Mouse (Mus musculus): ENCODE measurements around the gene Gm21292. TPM values are rescaled to one million over a fixed set of nuclear protein-coding genes. Genes with fewer than 3 reads are reported as not detected.

The Gm21292 gene
- not detected for polyA plus RNA-seq (2017; shearing (Covaris generic))

GRCm38 (mm10) chrY:9133824-9134223 lies at the start of gene Gm21292:
TSS of gene Gm21292 (minus strand) at chrY:9133924.

Other genes with a start within 250 kb of the Gm21292 start
- gene Gm21721, start 68.3 kb upstream of the Gm21292 start, polyA plus RNA-seq (2017; shearing (Covaris generic)), result not detected
- not detected for gene Gm21812, start 213.3 kb upstream of the Gm21292 start, polyA plus RNA-seq (2017; shearing (Covaris generic))

Data from inflammation-experienced regulatory T-cells (primary cell).